Mouse (Mus musculus) kidney, adult 11 months (tissue): ENCODE measurements around the gene Slc22a17.
"Not testable (repeated sequence)": the region's sequence is repeated elsewhere in the genome, so short reads cannot be mapped to it uniquely, and the experiment has no call there.

Experiments used
- DNase-seq: peaks from one replicate; pipeline ENCODE4 v3.0.0; 2022

Slc22a17 gene

DNA sequence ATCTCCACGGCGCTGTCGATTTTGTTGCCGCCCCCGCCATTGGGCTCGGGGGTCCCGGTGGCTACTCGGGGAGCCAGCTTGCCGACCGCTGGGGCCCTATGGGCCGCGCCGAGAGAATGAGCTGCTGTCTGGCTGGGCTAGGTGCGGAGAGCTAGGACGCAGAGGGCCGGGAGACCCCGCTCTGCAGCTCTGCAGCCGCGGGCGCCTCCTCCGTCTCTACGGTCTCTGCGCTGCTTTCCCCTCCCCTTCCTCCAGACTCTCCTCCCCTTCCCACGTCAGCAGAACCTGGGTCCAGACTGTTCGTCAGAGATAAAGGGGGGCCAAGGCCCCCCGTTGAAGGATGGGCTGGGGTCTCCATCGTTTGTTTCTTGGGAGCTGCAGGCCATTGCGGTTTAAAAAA, at the start of gene Slc22a17:
Slc22a17 (minus strand) TSS at position 247 of the 400 bp plus-strand sequence.
- peak; percentile 38 for DNase-seq

DNA sequence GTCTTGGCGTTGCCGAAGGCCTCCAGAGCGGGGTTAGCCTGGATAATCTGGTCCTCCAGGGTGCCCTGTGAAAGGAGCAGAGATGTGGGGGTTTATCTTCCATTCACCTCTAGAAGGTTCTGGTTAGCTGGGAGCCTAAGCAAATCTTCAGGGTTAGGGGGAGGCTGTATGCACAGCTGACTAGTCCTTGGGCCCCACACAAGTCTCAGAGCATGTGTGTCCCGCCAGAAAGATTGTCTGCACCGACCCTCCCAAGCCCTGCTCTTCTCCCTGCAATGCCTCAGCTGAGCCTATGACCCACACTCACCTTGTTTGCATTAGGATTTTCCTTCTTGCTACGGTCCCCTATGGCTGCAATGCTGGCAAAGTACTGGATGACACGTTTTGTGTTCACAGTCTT, 49.8 kb upstream of the Slc22a17 start:
- DNase-seq, result no peak

DNA sequence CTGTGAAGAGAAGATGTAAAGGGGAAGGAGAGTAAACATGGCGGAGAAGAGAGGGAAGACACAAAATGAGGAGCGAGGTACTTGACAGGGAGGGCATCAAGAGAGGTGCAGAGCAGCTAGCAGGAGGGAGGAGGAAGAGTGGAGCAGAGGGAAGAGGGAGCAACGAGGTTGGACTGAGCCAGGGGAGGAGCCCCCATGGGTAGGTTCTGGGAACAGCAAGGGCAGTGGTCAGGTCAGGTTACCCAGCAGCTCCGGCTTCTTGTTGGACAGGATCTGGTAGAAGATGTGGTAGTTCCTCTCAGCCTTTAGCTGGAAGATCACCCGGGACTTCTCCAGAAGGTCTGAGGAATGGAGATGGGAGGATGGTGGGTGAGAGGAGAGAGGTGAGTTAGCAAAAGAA, 48.6 kb upstream of the Slc22a17 start:
- DNase-seq, result no peak

DNA sequence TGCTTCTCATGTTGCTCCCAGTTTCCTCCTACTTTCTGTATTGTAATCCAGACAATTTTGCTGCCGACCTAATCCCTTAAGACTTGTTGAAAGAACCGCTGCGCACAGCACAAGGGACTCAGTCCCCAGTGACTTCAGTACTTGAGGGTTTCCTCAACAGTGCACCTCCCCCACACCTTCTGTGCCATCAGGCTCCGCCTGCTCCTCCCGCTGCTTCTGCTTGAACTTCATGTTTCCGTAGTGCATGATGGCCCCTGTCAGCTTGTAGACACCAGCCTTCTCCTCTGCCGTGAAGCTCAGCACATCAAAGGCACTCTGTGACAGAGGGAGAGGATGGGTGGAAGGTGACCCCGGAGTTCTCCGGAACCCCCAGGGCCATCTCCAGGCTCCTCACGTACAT, 47.8 kb upstream of the Slc22a17 start:
- no peak for DNase-seq

DNA sequence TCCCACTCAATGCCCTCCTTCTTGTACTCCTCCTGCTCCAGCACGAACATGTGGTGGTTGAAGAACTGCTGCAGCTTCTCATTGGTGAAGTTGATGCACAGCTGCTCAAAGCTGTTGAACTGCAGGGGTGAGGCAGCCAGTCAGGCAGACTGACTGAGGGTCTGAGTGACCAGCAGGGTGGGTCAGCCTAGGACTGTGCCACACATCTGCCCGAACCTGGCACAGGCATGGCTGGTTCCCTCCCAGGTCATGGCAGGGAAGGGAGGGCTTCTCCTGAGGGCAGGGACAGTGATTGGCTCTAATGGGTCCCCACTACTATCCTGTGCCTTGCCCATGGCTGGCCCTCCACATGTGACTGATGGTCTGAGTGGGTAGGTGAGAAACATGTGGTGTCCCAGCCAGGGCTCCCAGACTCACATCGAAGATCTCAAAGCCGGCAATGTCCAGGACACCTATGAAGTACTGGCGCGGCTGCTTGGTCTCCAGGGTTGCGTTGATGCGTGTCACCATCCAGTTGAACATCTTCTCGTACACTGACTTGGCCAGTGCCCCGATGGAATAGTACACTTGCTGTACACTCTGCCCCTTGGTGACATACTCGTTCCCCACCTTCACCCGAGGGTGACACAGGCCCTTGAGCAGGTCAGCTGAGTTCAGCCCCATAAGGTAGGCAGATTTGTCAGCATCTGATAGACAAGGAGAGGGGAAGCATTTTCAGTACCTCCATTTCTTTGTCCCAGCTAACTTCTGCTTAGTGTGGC, 47.1 kb upstream of the Slc22a17 start:
- DNase-seq, result not testable (repeated sequence)

DNA sequence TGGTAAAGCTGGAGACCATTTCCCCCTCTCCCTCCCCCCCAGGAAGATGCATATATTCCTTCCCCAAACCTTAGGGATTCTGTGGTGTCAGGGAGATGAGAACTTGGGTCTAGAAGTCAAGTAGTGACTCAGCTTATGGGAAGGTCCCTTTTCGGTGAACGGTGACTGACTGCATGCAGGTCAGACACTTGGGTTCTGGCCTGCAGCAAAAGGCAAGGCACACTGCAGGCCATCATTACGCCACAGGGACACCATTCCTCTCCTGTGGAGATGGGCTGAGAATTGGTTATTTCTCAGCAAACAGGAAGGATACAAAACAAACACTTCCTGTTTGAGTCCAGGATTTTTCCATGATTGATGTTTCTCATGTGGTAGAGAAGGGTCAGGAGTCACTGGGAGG, 46.3 kb upstream of the Slc22a17 start:
- DNase-seq, result no peak

DNA sequence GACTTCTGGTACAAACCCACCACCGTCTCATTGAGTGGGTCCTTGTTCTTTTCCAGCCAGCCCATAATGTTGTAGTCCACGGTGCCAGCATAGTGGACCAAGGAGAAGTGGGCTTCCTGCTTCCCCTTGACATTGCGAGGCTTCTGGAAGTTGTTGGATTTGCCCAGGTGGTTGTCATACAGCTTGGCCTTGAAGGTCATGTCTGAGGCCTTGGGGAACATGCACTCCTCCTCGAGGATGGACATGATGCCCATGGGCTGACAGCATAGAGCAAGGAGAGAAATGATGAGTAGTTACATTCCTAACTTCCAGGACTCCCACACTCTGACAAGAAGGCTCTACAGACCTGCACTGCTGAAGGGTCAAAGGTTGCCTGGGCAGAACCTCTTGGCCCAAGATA, 45.6 kb upstream of the Slc22a17 start:
- DNase-seq, result no peak

DNA sequence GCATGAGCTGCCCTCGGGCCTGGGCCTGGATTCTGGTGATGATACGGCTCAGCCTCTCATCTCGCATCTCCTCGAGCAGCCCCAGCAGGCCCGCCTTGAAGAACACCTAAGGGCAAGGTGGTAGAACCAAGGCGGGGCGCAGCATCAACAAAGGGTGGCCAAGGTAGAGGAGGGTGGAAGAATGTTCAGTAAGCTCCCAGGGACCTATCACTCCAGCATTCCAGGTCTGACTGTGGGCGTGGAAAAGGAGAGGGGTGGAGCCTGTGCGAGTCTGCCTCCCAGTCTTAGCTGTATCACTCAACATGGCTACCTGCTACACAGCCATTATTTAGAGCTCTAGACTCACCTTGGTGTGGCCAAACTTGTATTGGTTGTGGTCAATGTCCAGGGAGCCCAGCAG, 43.6 kb upstream of the Slc22a17 start:
- DNase-seq, result no peak

DNA sequence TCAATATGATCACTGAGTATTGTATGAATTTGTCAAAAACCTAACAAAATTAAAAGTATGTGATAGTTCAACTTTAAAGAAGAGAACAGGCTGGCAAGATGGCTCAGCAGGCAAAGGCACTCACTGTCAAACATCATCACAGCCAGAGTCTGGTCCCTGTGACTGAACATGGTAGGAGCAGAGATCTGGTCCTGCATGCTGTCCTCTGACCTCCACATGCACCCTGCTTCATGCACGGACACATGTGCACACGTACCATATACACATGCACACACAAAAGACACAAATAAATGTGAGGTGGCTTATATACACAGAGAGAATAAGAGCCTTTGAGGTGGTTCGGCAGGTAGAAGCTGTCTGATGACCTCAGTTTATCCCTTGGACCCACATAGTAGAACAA, 42.5 kb upstream of the Slc22a17 start:
- no peak for DNase-seq

DNA sequence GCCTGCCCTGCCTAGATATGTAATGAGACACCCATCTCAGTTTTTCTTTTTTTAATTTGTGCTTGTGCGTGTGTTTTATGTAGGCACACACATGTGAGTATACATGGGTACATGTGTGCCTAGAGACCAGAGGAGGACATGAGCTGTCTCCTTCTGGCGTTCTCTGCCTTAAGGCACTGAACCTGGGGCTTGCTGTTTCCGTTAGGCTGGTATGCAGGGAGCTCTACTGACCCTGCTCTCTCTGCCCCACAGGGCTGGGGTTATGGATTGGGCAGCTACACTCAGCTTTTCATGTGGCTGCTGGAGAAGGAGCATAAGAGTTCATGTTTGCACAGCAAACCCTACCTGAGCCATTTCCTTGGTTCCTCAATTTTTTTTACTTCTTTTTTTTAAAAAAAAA, 41.5 kb upstream of the Slc22a17 start:
- no peak for DNase-seq

DNA sequence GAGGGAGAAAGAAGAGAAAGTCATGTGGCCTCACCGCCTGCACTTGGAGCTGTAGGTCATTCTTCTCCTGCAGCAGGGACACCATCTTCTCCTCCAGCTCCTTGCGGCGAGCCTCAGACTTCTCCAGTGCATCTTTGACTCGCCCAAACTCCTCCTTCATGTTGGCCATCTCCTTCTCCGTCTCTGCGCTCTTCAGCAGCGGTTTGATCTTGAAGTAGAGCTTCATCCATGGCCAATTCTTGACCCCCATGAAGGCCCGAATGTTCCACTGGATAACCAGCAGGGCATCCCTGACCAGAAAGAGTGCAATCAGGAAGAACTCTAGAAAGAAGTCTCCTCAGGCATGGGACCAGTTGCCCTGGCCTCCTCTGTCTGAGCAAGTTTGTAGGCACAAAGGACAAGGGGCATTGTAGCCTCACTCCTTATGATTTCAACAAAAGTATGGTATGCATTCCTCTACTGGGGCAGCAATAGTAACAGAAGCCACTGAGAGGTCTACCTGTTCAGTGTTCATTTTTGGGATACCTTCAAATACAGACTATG, 40.8 kb upstream of the Slc22a17 start:
- no peak for DNase-seq

DNA sequence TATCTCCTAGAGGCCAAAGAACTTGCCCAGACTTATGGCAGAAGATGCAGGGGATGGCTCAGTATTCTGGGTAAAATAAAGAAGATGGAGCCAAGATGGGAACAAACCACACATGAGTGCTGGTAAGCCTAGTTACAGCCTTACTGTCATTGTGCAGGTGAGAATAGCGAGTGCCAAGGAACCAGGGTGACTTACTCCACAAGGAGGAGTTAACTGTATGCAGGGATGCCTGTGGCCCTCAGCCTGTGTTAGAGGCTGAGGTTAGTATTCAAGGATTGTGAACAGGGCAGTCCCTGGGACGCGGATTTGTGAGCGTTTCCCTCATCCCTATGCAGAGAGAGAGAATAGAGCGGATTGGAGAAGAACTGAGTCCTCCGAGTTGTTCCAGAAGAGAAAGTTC, 38.7 kb upstream of the Slc22a17 start:
- no peak for DNase-seq

DNA sequence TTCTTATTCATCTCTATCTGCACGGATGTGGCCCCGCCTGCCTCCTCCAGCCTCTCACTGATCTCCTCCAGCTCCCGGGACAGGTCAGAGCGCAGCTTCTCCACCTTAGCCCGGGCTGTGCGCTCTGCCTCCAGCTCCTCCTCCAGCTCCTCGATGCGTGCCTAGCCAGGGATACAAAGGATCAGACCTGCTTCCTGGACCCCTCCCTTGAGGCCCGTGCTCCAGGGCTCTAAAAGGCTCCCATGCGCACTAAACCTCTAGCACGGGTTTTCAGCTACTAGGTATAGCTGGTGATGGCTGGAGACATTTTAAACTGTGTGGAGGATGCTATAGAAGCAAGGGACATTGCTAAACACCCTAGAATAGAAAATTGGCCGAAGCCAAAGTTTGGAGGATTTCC, 37.6 kb upstream of the Slc22a17 start:
- DNase-seq, result no peak

DNA sequence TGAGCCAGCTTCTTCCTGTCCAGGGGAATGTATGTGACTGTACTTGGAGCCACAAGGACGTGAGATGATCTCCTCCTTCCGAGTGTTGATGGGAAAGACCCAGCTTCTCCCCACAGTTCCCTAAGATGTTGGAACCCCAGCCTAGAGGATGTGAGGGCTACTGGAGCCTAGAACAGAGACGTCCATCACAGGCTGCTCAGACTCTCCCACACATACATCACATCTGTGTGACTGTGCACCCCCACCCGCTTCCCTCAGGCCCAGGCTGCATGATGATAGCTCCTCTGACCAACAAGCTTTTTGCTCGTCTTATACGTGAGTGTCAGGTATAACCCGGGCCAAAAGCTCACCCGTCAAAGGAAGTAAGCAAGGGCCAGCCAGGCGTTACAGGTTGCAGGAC, 35.8 kb upstream of the Slc22a17 start:
- DNase-seq, result no peak

DNA sequence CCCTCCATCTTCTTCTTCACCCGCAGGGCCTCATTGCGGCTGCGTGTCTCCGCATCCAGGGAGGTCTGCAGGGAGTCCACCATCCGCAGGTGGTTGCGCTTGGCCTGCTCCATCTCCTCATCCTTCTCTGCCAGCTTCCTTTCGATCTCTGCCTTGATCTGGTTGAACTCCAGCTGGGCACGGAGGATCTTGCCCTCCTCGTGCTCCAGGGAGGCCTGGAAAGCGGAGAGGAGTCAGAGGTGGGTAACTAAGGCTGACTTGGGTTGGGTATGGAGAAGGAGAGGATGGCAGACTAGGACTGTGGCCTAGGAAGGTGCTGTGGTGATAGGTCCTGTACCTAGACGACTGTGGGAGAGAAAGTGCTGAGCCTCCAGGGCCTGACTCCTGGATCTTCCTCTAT, 34.1 kb upstream of the Slc22a17 start:
- DNase-seq, result not testable (repeated sequence)

DNA sequence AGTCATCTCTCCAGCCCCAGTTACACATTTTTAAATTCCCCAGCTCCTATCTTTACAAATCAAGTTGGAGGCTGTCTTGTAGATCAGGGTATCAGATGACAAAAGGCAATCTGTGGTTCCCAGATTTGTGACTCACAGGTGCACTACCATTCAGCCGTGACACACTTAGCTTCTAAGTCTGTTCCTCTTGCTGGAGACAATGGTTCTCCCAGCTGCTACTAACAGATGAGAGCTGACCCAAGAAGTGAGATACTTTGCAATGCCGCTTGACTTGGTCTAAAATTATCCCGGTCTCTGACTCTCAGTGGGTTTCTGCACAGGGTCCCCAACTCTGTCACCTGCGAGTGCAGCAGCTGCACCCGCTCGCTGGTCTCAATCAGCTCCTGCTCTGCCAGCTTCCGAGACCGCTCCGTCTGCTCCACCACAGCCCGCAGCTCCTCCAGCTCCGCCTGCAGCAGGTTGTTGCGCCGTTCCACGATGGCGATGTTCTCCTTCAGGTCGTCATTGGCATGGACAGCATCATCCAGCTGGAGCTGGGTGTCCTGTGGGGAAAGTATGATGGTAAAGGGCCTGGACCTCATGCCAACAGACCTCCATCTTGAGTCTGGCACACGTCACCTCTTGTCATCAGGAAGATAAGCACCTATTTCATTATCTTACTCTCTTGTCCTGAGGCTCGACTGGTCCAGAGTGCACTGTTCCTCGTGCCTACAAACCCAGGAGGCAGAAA, 33.2 kb upstream of the Slc22a17 start:
- DNase-seq, result no peak

DNA sequence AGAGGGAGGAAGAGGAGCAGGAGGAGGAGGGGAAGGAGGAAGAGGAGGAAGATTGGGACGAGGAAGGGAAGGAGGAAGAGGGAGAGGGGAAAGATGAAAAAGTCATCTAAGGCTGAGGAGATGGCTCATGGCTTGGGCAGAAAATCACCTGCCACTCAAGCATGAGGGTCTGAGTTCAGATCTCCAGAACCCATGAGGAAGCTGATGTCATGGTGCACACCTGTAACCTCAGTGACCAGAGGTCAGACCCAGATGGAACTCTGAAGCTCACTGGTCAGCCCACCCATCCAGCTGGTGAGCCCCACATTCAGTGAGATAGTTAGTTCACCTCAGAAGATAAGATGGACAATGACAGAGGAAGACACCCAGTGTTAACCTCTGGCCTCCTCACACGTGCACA, 32.0 kb upstream of the Slc22a17 start:
- DNase-seq, result no peak

DNA sequence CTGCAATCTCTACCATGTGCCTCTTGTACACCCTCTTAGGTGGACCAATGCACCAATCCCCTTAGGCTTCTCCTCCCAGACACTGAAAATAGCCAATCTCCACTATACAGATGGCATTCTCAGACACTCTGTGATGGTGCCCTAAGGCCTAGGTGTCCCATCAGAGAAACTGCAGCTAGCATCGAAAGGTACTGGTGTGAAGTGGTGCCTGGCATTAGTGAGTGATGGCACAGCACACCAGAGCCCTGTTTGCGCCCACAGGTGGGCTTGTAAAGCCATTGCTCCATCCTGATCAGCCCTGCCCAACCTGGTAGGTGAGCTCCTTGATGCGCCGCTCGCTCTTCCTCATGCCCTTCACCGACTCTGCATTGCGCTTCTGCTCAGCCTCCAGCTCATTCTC, 31.0 kb upstream of the Slc22a17 start:
- no peak for DNase-seq

DNA sequence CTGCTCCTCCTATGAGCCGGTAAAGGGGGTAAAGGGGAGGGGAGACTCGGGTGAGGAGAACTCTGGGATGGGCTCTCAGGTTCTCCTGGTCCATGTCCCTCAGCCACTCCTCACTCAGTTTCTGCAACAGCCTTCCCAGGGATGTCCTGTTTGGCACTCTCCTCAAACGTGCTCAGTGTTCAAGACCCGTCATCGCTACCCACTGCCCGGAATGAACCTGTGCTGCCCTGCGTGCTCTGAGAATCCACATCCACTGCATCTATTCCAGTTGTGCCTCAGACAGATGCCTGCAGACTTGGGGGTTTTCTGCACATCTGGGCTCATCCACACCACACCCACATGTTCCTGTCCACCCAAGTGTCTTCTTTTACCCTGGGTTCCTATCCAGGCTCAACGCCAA, 29.5 kb upstream of the Slc22a17 start:
- DNase-seq, result no peak

DNA sequence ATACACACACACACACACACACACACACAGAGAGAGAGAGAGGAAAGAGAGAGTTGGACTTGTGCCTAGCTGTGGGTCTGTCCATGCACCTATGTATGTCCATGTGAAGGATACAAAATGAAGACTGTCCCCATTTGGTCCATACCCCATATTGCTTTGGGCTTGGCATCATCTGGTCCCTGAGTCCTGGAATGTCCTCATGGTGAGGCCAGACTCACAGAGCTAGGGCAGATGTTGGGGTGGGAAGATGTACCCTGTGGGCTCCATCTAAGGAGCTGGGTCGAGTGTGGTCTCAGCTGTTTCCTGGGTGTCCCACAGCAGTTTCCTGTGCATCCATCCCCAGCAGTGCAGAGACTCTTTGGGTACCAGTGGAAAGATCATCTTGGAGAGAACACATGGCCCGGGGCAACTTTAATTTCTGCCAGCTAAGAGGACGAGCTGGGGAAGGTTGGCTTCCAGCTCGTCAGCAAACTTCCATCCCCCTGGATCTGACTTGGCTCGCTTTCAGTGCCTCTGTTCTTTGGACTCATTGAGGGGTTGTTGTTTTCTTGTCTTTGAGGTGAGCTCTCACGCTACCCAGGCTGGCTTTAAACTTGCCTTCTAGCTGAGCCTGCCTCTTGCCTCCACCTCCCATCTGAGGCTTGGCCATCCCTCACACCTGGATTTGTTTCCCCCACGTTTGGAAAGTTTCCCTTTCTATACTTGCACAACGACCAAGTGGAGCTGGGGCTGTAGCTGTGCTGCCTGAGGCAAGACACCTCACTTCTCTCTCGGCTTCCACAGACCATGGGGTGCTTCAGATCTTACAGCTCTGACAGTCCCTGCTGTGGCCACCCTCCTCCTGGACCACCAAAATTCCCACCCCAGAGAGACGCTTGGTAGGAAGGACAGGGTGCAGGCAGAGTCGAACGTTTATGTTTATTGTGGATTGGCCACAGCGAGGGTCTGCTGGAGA, 28.4 kb upstream of the Slc22a17 start:
- DNase-seq, result peak; percentile 48

DNA sequence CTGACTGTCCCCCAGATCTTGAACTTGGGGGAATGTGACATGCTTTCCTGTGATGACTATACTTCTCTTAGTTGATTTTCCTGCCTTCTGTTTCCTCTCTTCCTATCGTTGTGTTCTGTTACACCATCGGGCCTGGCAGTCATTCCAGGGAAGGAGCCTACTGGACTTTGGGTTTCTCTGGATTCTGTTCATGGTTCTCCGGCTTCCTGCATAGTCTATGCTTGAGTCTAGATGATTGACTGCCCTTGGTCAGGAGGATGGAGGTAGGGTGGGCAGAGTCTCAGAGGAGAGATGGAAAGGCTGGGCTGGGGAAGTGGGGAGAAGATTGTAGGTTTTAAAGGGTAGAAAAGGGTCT, 27.2 kb upstream of the Slc22a17 start:
- DNase-seq, result peak; percentile 33

DNA sequence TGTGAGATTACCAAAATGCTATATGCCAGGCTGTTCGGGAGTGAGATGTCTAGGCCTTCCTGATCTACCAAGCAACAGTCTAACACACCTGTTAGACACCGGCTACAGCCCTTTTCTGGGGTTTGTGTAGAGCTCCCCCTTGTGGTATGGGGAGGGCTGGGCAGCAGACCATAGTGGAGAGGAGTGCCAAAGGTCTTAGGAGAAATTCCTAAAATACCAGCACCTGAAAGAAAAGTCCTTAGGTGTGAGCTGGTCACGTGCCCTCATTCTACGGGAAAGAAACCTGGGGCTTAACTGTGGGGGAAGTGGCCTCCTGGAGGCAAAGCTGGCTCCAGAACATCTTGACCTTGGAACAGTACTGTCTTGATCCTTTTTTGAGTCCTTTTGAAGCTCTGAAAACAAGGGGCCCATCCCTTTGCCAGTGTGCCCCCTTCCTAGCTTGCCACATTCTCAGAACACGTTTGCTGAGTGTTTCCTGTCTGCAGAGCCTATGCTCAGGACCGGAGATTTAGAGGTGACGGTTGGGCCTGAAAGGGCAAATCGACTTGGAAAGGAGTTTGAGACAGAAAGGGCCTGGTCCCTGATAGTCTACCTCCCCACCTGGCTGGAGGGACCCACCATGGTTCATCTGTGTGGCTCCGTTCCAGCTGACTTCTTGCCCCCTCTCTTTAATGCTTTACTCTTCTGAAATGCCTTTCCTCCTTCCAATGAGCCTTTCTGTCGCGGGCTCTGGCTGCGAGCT, 26.7 kb upstream of the Slc22a17 start:
- DNase-seq, result peak; percentile 87
